Mouse (Mus musculus): ENCODE results near the gene Tnip3. TPM values are rescaled to one million over a fixed set of nuclear protein-coding genes. Genes with fewer than 3 reads are reported as not detected.

Gene Tnip3
- polyA plus RNA-seq (2015; fragmentation: Nextera tagmentation; extraction: Ambion mirVana) = not detected in 2 replicates

GRCm38 (mm10) chr6:65525192-65525591 lies at the start of gene Tnip3:
TSS of gene Tnip3 (plus strand) at chr6:65525313.

GRCm38 (mm10) chr6:65671451-65671850 lies 146.3 kb downstream of the Tnip3 start, which contains the start of gene Ndnf:
TSS of gene Ndnf (plus strand) at chr6:65671590.

Other genes with a start within 250 kb of the Tnip3 start
- not detected in 2 replicates for gene C130060K24Rik, start 144.2 kb upstream of the Tnip3 start, polyA plus RNA-seq (2015; fragmentation: Nextera tagmentation; extraction: Ambion mirVana)
- 0.97 and 0.99 TPM in 2 replicates for gene Ndnf, start 146.3 kb downstream of the Tnip3 start, polyA plus RNA-seq (2015; fragmentation: Nextera tagmentation; extraction: Ambion mirVana)